In genomic region chr7:49504297-49504696, GRCm38 (mm10) we compare ENCODE assay signal across 12 mouse cellular contexts.
A peak's percentile ranks its signal among the peaks of the same experiment; 100 is the strongest.
DNase-seq lines count a peak whose midpoint lies in the region; ATAC-seq lines count a peak whose summit lies in the region.
"Had no signal": no experiment of that assay in that cellular context is flagged by ENCODE, and none has a peak within 500 bp of the region (broad histone marks: within the 10 kb centered on the region; RNA-seq: fewer than 3 reads in every experiment).

No protein-coding gene starts in this region.

- 0 out of 2 replicates have a peak overlapping the region, but pooled peaks have one; percentile 30 for H3K27ac ChIP-seq in kidney, embryonic 14.5 days (ENCODE audit: low read depth, low read length)
- H3K27ac ChIP-seq in hindbrain, embryonic 11.5 days (ENCODE audit: low read depth, low read length) = peak overlapping the region; percentile 37; the same call in 1 of the 2 replicates
- H3K27ac ChIP-seq in liver, embryonic 12.5 days = peak overlapping the region; percentile 32; the same call in 1 of the 2 replicates
- no peak overlapping the region for H3K27ac ChIP-seq in neural tube, embryonic 15.5 days (replicated peaks)

- DNase-seq in kidney, adult 8-10 months = no peak
- DNase-seq in hindbrain, embryonic 11.5 days (ENCODE audit: low spot score) = peak; percentile 44
- DNase-seq in T-cell, adult 2 months (ENCODE audit: low spot score) = no peak
- DNase-seq: cerebellum, adult 11 months; gastrocnemius, postnatal 25 days; lung, adult 18-20 months; right cerebral cortex, postnatal 4 days; thymus, adult 18-20 months had no signal

- no peak overlapping the region for H3K9ac ChIP-seq in kidney, embryonic 14.5 days (ENCODE audit: low read depth, low read length)
- H3K9ac ChIP-seq in hindbrain, embryonic 11.5 days (ENCODE audit: low read depth, low read length) = no peak overlapping the region
- no peak overlapping the region for H3K9ac ChIP-seq in liver, embryonic 12.5 days
- H3K9ac ChIP-seq in neural tube, embryonic 15.5 days (replicated peaks) = no peak overlapping the region

- no peaks in the 10 kb centered on the region for H3K9me3 ChIP-seq in kidney, embryonic 14.5 days (ENCODE audit: control insufficient read depth, low read length)
- no peaks in the 10 kb centered on the region for H3K9me3 ChIP-seq in hindbrain, embryonic 11.5 days (ENCODE audit: control insufficient read depth, low read length)
- no peaks in the 10 kb centered on the region for H3K9me3 ChIP-seq in liver, embryonic 12.5 days (replicated peaks)
- no peaks in the 10 kb centered on the region for H3K9me3 ChIP-seq in neural tube, embryonic 15.5 days (replicated peaks)

- H3K36me3 ChIP-seq in kidney, embryonic 14.5 days (ENCODE audit: control insufficient read depth, insufficient read depth, low read length) = no peaks in the 10 kb centered on the region
- H3K36me3 ChIP-seq in hindbrain, embryonic 11.5 days (ENCODE audit: control insufficient read depth, insufficient read depth, low read length) = no peaks in the 10 kb centered on the region
- H3K36me3 ChIP-seq in liver, embryonic 12.5 days = no peaks in the 10 kb centered on the region
- 0 out of 2 replicates have a peak, but pooled peaks cover 5% of the 10 kb centered on the region for H3K36me3 ChIP-seq in neural tube, embryonic 15.5 days

- ATAC-seq in kidney, embryonic 14.5 days (ENCODE audit: low FRiP score, low TSS enrichment) = no peak
- peak; percentile 65 for ATAC-seq in hindbrain, embryonic 11.5 days (ENCODE audit: low FRiP score)
- ATAC-seq in liver, embryonic 12.5 days = no peak
- ATAC-seq in neural tube, embryonic 15.5 days (ENCODE audit: low FRiP score) = 0 out of 2 replicates have a peak, but pooled peaks have one; percentile 29
- no peak for ATAC-seq in CD4-positive, CD25-positive, alpha-beta regulatory T cell, adult 4 months

- H3K4me1 ChIP-seq in kidney, embryonic 14.5 days (ENCODE audit: control insufficient read depth, insufficient read depth, low read length) = peaks cover 18% of the 10 kb centered on the region
- peaks cover 5% of the 10 kb centered on the region; the same call in 1 of the 2 replicates for H3K4me1 ChIP-seq in hindbrain, embryonic 11.5 days (replicated peaks; ENCODE audit: control insufficient read depth, insufficient read depth, low read length)
- H3K4me1 ChIP-seq in liver, embryonic 12.5 days = peaks cover 11% of the 10 kb centered on the region; the same call in 1 of the 2 replicates
- H3K4me1 ChIP-seq in neural tube, embryonic 15.5 days = peaks cover 18% of the 10 kb centered on the region

- H3K4me2 ChIP-seq in kidney, embryonic 14.5 days (replicated peaks; ENCODE audit: low read depth, low read length) = no peak overlapping the region
- no peak overlapping the region for H3K4me2 ChIP-seq in hindbrain, embryonic 11.5 days (replicated peaks; ENCODE audit: low read depth, low read length)
- H3K4me2 ChIP-seq in liver, embryonic 12.5 days = no peak overlapping the region
- H3K4me2 ChIP-seq in neural tube, embryonic 15.5 days = no peak overlapping the region

- no peaks in the 10 kb centered on the region for H3K27me3 ChIP-seq in kidney, embryonic 14.5 days (ENCODE audit: control insufficient read depth, insufficient read depth, low read length)
- no peaks in the 10 kb centered on the region for H3K27me3 ChIP-seq in hindbrain, embryonic 11.5 days (ENCODE audit: control insufficient read depth, insufficient read depth, low read length)
- no peaks in the 10 kb centered on the region for H3K27me3 ChIP-seq in liver, embryonic 12.5 days (replicated peaks)
- no peaks in the 10 kb centered on the region for H3K27me3 ChIP-seq in neural tube, embryonic 15.5 days (replicated peaks)

- H3K4me3 ChIP-seq in kidney, embryonic 14.5 days (ENCODE audit: low read length) = no peak overlapping the region
- no peak overlapping the region for H3K4me3 ChIP-seq in hindbrain, embryonic 11.5 days (ENCODE audit: low read depth, low read length)
- H3K4me3 ChIP-seq in liver, embryonic 12.5 days = no peak overlapping the region
- no peak overlapping the region for H3K4me3 ChIP-seq in neural tube, embryonic 15.5 days (replicated peaks)

- 11% methylated on average over 3 of the region's 3 CpGs for WGBS in kidney, embryonic 14.5 days
- WGBS in hindbrain, embryonic 11.5 days = 10% methylated on average over 3 of the region's 3 CpGs
- WGBS in liver, embryonic 12.5 days (ENCODE audit: insufficient replicate concordance) = 29% methylated on average over 3 of the region's 3 CpGs
- 1% methylated on average over 3 of the region's 3 CpGs for WGBS in neural tube, embryonic 15.5 days

Comparison
In these comparisons a context has a peak if more than half of its experiments do, and no peak if none do; other contexts are left out.
1. ATAC-seq: peak in hindbrain, embryonic 11.5 days (single experiment) and neural tube, embryonic 15.5 days (single experiment); none in kidney, embryonic 14.5 days (single experiment), liver, embryonic 12.5 days (single experiment) and CD4-positive, CD25-positive, alpha-beta regulatory T cell, adult 4 months (single experiment).